Mouse (Mus musculus) forebrain, embryonic 14.5 days (tissue): ENCODE measurements around the gene Nos1. TPM values are rescaled to one million over a fixed set of nuclear protein-coding genes. Genes with fewer than 3 reads are reported as not detected.

Experiments used
- ATAC-seq: fragments of 200-750 bp; cut with Nextera tagmentation; 2 replicates; pipeline ENCODE4 v1.8.0; 2017; ENCODE audit warnings: mild to moderate bottlenecking, moderate library complexity
- DNase-seq: peaks from one replicate; pipeline ENCODE4 v3.0.0-alpha.2; 2015; ENCODE audit warnings: low spot score
- H3K27ac ChIP-seq: fragments of 300-500 bp; sonication (generic); 2 replicates; pipeline ENCODE4 v1.5.1; 2014; ENCODE audit warnings: low read depth, mild to moderate bottlenecking, control low read depth, low read length, moderate library complexity
- H3K27me3 ChIP-seq: fragments of 300-500 bp; sonication (generic); replicated peaks from 2 replicates; pipeline ENCODE4 v1.6.1; 2014; ENCODE audit warnings: low read length, control low read depth, mixed read lengths; ENCODE audit not compliant: control insufficient read depth, insufficient read depth
- H3K36me3 ChIP-seq: fragments of 300-500 bp; sonication (generic); 2 replicates; pipeline ENCODE4 v1.6.1; 2014; ENCODE audit warnings: low read length, control low read depth; ENCODE audit not compliant: control insufficient read depth, insufficient read depth
- H3K4me1 ChIP-seq: fragments of 300-500 bp; sonication (generic); 2 replicates; pipeline ENCODE4 v1.6.1; 2014; ENCODE audit warnings: antibody characterized with exemption, low read length, control low read depth; ENCODE audit not compliant: control insufficient read depth, insufficient read depth
- H3K4me2 ChIP-seq: fragments of 300-500 bp; sonication (generic); 2 replicates; pipeline ENCODE4 v1.6.1; 2014; ENCODE audit warnings: mild to moderate bottlenecking, control low read depth, low read length
- H3K4me3 ChIP-seq: fragments of 300-500 bp; sonication (generic); 2 replicates; pipeline ENCODE4 v1.5.1; 2014; ENCODE audit warnings: low read depth, low read length, control low read depth
- H3K9ac ChIP-seq: fragments of 300-500 bp; sonication (generic); 2 replicates; pipeline ENCODE4 v1.6.1; 2014; ENCODE audit warnings: mild to moderate bottlenecking, low read length, control low read depth, moderate library complexity
- H3K9me3 ChIP-seq: fragments of 300-500 bp; sonication (generic); replicated peaks from 2 replicates; pipeline ENCODE4 v1.6.1; 2016; ENCODE audit warnings: low read length, control low read depth, mixed read lengths; ENCODE audit not compliant: control insufficient read depth
- WGBS: fragments of 180-500 bp; shearing (Covaris S2); extraction: QIAGEN DNeasy Blood & Tissue Kit; methylation state at CpG from one replicate; pipeline ENCODE4 v1.1.7; 2014; 5-methylcytosine and 5-hydroxymethylcytosine counted together
- polyA plus RNA-seq: library from polyadenylated mRNA; unstranded; fragments of >200 nt; fragmentation: Nextera tagmentation; extraction: Ambion mirVana; gene quantifications from 2 replicates; pipeline ENCODE4 v1.2.1, GENCODE M21; 2014

Gene Nos1
- polyA plus RNA-seq, 1 experiment from 2014 or later = 3.0 TPM

DNA sequence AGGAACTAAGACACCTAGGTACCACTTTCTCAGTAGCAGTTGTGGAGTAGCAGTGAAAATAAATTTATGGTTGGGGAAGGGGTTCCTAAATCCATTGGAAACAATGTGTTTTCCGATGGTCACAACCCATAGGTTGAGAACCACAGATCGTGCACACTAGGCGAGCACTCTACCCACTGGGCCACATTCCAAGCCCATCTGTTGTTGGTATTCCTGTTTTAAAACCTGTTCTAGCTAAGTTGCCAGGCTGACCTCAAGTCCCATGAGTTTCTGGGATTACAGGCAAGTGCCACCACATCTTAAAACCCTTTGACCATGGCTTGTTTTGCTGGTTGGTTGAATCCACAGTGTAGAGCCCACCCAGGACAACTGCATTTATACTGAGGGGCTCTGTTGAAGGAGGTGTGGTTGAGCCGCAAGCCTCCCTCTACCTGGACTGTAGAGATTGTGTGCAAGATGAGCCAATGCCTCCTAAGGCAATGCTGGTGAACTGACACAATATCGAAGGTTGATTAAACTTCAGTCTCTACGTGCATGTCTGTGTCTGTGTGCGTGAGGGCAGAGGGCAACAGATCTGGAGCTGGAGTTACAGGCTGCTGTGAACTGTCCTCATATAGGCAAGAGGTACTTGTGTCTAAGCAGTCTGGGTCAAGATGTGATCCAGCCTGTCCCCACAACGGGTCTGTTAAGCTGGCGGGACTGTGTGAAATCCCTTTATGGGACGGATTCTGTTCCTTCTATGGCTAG lies 189.0 kb downstream of the Nos1 start:
- ATAC-seq (no peak), DNase-seq (no peak)
- Histone ChIP-seq H3K27ac (no peak overlapping the region), H3K9ac (no peak overlapping the region), H3K27me3 (no peaks in the 10 kb centered on the region), H3K4me1 (no peaks in the 10 kb centered on the region), H3K4me2 (no peak overlapping the region), H3K36me3 (no peaks in the 10 kb centered on the region), H3K4me3 (no peak overlapping the region), H3K9me3 (no peaks in the 10 kb centered on the region)
- 91% methylated on average over 10 of the region's 10 CpGs for WGBS

DNA sequence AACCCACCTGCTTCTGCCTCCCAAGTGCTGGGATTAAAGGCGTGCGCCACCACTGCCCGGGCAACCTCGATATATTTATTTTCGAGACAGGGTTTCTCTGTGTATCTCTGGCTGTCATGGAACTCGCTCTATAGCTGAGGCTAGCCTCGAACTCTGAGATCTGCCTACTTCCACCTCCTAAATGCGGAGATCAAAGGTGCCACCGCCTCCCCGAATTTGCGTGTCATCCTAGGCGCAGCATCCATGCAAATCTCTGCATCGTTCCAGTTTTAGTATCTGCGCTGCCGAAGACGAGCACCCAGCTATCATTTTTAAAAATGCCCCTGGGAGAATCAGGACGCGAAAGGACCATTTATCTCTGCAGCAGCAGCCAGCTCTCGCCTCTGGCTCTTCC lies 195.4 kb downstream of the Nos1 start:
- ATAC-seq = no peak; the same call in 1 of the 2 replicates
- H3K4me3 ChIP-seq = peak overlapping the region; percentile 100
- H3K27ac ChIP-seq = no peak overlapping the region
- H3K27me3 ChIP-seq = no peaks in the 10 kb centered on the region
- no peak for DNase-seq
- peak overlapping the region; percentile 97 for H3K9ac ChIP-seq
- H3K4me2 ChIP-seq = peak overlapping the region; percentile 83
- 24% methylated on average over 19 of the region's 19 CpGs for WGBS
- H3K9me3 ChIP-seq = no peaks in the 10 kb centered on the region
- peaks cover 26% of the 10 kb centered on the region for H3K36me3 ChIP-seq
- H3K4me1 ChIP-seq = peaks cover 19% of the 10 kb centered on the region

DNA sequence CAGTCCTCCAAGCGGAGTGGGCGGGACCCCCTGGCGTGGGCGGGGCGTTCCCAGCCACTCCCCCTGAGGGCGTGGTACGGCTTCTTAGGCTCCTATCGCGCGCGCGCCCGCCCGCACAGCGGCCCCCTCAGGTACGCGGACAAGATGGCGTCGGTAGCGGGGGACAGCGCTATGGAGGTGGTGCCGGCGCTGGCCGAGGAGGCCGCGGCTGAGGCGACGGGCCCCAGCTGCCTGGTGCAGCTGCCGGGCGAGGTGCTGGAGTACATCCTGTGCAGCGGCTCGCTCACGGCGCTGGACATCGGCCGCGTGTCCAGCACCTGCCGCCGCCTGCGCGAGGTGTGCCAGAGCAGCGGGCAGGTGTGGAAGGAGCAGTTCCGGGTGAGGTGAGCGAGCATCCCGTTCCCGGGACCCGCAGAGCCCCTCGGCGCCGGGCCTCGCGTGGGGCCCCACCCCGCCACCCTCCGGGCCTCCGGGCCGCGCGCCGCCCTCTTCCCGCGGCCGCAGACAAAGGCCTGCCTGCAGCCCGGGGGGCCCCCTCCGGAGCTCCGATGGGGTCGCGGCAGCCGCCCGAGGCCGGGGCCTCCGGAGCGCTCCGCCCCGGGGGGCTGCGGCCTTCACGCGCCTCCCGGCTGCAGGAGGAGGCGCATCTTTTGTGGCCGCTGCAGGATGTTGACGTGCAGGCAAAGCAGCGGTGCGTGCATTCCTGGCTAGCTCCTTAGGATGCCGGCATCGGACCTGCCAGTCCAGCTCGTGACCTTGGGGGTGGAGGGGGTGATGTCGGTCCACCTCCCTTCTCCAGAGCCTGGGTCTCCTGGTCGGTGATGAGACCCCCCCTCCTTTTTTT lies 196.0 kb downstream of the Nos1 start, which contains the start of gene Fbxo21:
Gene Fbxo21 (plus strand): TSS at position 74 of the 844 bp plus-strand sequence.
- no peaks in the 10 kb centered on the region for H3K27me3 ChIP-seq
- H3K36me3 ChIP-seq = peaks cover 31% of the 10 kb centered on the region
- peak; percentile 97 for DNase-seq
- peak within 1 kb of the TSS; percentile 100 for H3K4me3 ChIP-seq
- ATAC-seq = peak; percentile 94
- H3K9ac ChIP-seq = peak within 1 kb of the TSS; percentile 97
- under 1% methylated on average over 67 of the region's 88 CpGs for WGBS
- peak within 1 kb of the TSS; percentile 83 for H3K4me2 ChIP-seq
- H3K9me3 ChIP-seq = no peaks in the 10 kb centered on the region
- peak within 1 kb of the TSS; percentile 91 for H3K27ac ChIP-seq
- H3K4me1 ChIP-seq = peaks cover 19% of the 10 kb centered on the region

DNA sequence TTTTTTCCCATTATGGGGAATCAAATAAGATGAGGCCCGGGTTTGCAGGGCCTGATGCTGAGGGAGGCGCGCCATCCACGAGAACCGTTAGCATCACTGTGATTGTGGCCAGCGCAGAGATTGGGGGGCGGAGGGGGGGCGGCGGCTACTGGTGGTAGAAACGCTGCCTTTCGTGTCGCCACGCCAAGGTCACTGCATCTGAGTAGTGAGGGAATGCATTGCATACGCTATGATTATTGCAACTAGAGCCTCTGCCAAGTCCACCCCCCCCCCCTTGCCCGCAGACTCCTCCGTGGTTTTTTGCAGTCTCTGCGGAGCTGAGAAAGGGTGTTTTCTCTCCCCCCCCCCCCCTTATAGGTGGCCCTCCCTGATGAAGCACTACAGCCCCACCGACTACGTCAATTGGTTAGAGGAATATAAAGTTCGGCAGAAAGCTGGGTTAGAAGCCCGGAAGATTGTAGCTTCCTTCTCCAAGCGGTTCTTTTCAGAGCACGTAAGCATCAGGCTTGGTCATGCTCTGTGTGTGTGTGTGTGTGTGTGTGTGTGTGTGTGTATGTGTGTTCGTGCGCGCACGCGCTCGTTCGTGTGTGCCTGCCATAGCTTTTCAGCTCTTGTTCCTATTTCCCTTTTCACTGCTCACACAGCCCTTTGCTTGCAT lies 196.8 kb downstream of the Nos1 start:
- Histone ChIP-seq H3K4me3 (peak overlapping the region; percentile 100), H3K27me3 (no peaks in the 10 kb centered on the region), H3K36me3 (peaks cover 39% of the 10 kb centered on the region), H3K4me1 (peaks cover 19% of the 10 kb centered on the region), H3K27ac (peak overlapping the region; percentile 91), H3K9ac (peak overlapping the region; percentile 97), H3K9me3 (no peaks in the 10 kb centered on the region), H3K4me2 (peak overlapping the region; percentile 83)
- 6% methylated on average over 30 of the region's 30 CpGs for WGBS
- ATAC-seq (peak; percentile 12), DNase-seq (peak; percentile 61)

DNA sequence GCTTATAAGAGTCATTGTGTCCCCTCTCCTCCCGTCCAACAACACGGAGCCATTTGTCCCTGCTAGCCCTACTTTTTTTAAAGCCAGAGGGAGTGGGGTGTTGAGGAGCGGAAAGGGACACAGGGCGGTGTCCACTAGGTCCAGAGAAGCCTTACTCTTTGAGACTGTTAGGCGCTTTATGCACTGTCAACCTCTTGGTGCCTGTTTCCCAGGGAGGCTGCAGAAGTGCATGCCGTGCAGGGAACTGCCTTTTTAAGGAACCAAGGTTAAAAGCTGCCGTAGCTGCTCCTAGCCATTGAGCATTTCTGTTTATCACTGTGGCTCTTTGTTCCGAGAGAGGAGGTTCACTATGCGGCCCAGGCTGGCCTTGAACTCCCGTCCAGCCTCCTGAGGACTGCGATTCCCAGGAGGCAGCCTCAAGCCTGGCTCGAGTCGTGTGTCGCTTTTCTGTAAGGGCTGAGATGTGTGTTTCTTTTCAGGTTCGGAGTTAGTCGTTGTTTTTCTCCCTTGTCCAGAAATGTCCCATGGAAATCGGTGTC lies 197.4 kb downstream of the Nos1 start:
- Histone ChIP-seq H3K27ac (peak overlapping the region; percentile 63; the same call in 1 of the 2 replicates), H3K27me3 (no peaks in the 10 kb centered on the region), H3K4me1 (peaks cover 19% of the 10 kb centered on the region), H3K9me3 (no peaks in the 10 kb centered on the region), H3K4me2 (peak overlapping the region; percentile 83), H3K4me3 (peak overlapping the region; percentile 100), H3K9ac (peak overlapping the region; percentile 97), H3K36me3 (peaks cover 43% of the 10 kb centered on the region)
- ATAC-seq (no peak), DNase-seq (peak; percentile 13)
- 42% methylated on average over 17 of the region's 17 CpGs for WGBS

DNA sequence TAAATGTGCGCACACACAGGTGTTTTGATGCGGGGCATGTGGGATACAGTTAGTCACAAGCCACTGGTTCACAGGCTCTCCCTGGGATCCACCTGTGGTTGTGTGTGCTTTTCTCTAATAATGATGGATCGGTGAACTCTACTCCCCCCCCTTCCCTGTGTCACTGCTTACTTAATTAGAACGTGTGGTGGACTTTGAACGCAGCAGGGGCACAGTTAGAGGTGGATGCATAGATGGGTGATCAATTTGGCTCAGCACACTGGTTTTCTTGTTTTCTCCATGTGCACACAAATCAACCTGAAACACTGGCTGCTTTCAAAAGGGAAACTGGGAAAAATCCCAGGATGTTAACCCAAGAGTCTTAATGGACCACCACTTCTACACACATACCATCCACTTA lies 198.2 kb downstream of the Nos1 start:
- 34% methylated on average over 5 of the region's 5 CpGs for WGBS
- peak overlapping the region; percentile 8; the same call in 1 of the 2 replicates for H3K9ac ChIP-seq
- H3K27ac ChIP-seq = no peak overlapping the region

DNA sequence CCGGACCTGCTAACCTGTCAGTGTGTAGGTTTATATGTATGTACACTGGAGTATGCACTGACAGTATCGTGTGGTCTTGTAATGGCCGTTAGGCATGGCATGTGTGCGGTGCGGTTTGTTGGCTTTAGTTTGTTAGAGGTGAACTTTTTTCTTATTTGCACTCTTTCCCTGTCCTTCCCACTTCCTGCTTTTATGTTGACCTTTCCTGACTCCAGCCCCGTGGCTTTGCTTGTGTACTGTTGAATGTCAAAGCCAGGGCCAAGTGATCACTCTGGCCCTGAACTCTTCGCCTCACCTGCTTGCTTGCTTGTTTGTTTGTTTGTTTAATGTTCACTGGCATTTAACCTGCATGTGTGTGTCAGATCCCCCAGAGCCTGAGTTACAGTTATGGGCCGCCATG lies 200.1 kb downstream of the Nos1 start:
- Histone ChIP-seq H3K27me3 (no peaks in the 10 kb centered on the region), H3K9me3 (no peaks in the 10 kb centered on the region), H3K4me1 (peaks cover 19% of the 10 kb centered on the region), H3K36me3 (peaks cover 70% of the 10 kb centered on the region), H3K9ac (no peak overlapping the region), H3K4me3 (no peak overlapping the region), H3K4me2 (no peak overlapping the region), H3K27ac (no peak overlapping the region)
- 91% methylated on average over 8 of the region's 8 CpGs for WGBS
- DNase-seq (no peak), ATAC-seq (no peak)

More for the DNA sequence above, 198.2 kb downstream of the Nos1 start:
- H3K4me2 ChIP-seq = peak overlapping the region; percentile 83
- H3K4me1 ChIP-seq = peaks cover 19% of the 10 kb centered on the region
- H3K4me3 ChIP-seq = peak overlapping the region; percentile 100
- no peaks in the 10 kb centered on the region for H3K27me3 ChIP-seq
- no peaks in the 10 kb centered on the region for H3K9me3 ChIP-seq
- H3K36me3 ChIP-seq = peaks cover 51% of the 10 kb centered on the region
- ATAC-seq = no peak
- DNase-seq = peak; percentile 20

DNA sequence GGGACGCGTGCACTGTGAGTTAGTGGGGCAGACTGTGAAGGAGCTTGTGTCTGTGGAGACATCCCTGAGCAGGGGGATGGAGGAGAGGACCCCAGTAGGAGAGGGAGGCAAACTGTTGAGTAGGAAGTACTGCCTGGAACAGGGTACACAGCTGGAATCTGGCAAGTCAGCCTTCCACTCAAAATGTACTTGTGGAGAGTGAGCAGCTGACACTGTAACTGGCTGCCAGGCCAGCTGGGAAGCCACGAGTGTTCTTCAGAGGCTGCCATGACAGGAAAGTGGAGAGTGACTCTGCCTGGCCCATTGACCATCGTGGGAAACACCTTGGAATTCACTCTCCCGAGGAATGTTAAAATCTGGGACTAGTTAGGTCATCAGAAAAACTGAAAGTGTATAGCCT lies 201.1 kb downstream of the Nos1 start:
- H3K4me1 ChIP-seq = peaks cover 19% of the 10 kb centered on the region
- no peak overlapping the region for H3K4me3 ChIP-seq
- no peaks in the 10 kb centered on the region for H3K9me3 ChIP-seq
- H3K27me3 ChIP-seq = no peaks in the 10 kb centered on the region
- H3K27ac ChIP-seq = no peak overlapping the region
- no peak overlapping the region for H3K4me2 ChIP-seq
- no peak overlapping the region for H3K9ac ChIP-seq
- H3K36me3 ChIP-seq = peaks cover 80% of the 10 kb centered on the region
- ATAC-seq = no peak
- WGBS = 89% methylated on average over 5 of the region's 5 CpGs
- DNase-seq = no peak
